Mouse (Mus musculus) adrenal gland, postnatal 36 days (tissue): ENCODE measurements around the gene Eif4g1. TPM values are rescaled to one million over a fixed set of nuclear protein-coding genes. Genes with fewer than 3 reads are reported as not detected.
"Not testable (repeated sequence)": the region's sequence is repeated elsewhere in the genome, so short reads cannot be mapped to it uniquely, and the experiment has no call there.

Experiments used
- DNase-seq, 2 experiments: peaks; one replicate each; pipeline ENCODE4 v3.0.0; 2021; ENCODE audit warnings: mixed read lengths in 1 of 2
- long read RNA-seq, 2 experiments: library from polyadenylated mRNA; stranded (forward); transcript quantifications; one replicate each; pipeline ENCODE4 v2.0.0; 2021; ENCODE audit warnings: borderline sequencing depth in 2 of 2
- total RNA-seq, 2 experiments: library from RNA; stranded (reverse); gene quantifications; 2 replicates each; pipeline ENCODE4 v1.2.3; 2021

Gene Eif4g1
- total RNA-seq, result 100 to 1,000 TPM; 352 to 397 TPM
- long read RNA-seq, experiment 1, partial matches to known transcripts, result 62 of 75 reads
- long read RNA-seq, experiment 1, other reads (novel, unspliced or antisense), result 10 of 75 reads
- long read RNA-seq, experiment 2, partial matches to known transcripts, result 21 of 26 reads
- long read RNA-seq, experiment 2, other reads (novel, unspliced or antisense), result 5 of 26 reads

- DNase-seq, result not testable (repeated sequence)
Observed at GRCm38 (mm10) chr16:20668013-20668412, at the start of gene Eif4g1. Eif4g1 (plus strand) TSS chr16:20668313.

DNA sequence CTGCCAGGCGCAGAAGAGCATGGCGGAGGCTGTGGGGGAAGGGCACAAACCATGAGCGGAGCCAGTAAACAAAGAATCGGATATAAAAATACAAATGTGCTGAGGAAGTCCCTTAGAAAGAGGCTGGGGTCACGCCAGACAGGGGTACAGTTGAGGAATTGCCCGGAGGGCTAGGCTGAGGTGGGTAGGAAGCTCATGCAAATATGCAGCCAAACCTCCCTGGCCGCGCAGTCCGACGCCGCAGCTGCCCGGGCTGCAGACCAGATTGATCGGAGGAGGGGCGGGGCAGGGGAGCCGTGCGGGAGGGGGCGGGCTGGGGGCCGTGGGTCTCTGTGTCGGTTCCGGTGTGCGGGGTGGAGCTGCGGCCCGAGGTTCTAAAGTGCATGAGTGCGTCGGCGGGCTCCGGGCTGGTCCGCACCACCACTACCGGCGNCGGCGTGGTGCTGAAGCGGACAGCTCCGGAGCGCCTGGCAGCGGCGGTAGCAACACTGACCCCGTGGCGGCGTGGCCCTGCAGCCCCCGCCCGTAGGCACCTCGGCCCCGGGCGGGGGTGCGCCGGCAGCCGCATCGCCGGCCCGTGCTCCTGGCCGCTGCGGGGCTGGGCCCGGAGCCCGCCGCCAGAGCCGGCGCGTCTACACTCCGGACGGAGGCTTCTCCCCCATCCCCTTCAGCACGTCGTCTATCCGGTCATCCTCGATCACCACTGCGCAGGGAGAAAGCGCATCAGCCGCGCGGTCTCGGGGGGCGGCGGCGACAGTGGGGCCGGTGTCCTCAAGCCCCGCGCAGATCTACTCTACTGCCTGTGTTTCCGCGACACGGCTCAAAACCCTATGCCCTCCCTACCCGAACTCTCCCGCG, 48.3 kb upstream of the Eif4g1 start:
- peak; percentile 51 to 64 for DNase-seq

- DNase-seq, result no peak
Observed at GRCm38 (mm10) chr16:20620399-20620735, 47.7 kb upstream of the Eif4g1 start.

- DNase-seq, result no peak
Observed at GRCm38 (mm10) chr16:20620751-20621190, 47.3 kb upstream of the Eif4g1 start.

- peak; percentile 88 to 89 for DNase-seq
Observed at GRCm38 (mm10) chr16:20621191-20621990, 46.7 kb upstream of the Eif4g1 start, which contains the start of gene Camk2n2. Camk2n2 (minus strand) TSS chr16:20621287.

DNA sequence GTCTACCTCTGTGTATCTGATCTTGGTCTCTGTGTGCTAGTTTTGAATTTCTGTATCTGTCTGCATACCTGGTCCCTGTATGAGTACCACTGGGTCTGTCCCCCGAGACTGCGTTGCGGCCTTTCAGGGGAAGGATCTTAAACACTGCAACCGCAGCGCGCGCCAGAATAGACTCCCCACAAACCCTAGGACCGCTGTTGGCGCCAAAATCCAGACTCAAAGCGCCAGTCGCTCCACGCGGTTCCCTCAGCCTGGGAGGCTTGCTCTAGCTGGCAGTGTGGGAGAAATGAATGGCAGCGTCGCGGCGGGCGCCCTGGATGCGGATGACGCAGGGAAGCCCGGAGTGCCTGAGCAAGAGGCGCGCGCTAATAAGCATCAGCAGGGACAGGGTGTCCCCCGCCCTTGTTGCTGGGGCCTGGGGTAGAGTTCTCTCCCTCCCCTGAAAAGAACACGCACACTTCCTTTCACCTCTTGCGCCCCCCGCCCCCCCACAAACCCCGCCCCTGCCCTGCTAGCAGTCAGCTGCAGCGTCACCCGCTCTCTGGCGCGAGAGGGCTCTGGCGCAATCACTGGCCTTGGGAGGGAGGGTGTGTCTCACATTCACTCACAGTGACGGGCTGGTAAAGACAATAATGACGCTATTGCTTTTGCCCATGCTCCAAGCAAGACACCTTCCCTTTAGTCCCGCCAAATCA, 46.0 kb upstream of the Eif4g1 start:
- peak; percentile 91 to 94 for DNase-seq

DNA sequence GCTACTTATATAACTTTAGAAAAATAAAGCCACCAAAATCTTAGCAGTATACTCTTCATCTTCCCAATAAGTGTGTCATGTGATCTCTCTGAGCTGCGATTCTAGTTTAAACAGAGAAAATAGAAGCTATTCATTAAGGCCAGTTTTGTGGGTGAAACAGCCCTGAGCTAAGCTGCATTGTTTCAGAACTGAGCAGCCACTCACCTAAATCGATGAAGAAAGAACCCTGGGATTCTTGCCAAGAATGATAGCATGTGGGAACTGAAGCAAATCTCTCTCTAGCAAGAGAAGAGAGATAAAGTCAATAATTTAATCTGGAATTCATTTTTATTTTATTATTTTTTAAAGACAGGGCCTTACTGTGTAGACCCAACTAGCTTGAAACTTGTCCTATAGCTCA, 44.9 kb upstream of the Eif4g1 start:
- no peak for DNase-seq

GRCm38 (mm10) chr16:20628871-20629391, 39.2 kb upstream of the Eif4g1 start:
- DNase-seq, result no peak

DNA sequence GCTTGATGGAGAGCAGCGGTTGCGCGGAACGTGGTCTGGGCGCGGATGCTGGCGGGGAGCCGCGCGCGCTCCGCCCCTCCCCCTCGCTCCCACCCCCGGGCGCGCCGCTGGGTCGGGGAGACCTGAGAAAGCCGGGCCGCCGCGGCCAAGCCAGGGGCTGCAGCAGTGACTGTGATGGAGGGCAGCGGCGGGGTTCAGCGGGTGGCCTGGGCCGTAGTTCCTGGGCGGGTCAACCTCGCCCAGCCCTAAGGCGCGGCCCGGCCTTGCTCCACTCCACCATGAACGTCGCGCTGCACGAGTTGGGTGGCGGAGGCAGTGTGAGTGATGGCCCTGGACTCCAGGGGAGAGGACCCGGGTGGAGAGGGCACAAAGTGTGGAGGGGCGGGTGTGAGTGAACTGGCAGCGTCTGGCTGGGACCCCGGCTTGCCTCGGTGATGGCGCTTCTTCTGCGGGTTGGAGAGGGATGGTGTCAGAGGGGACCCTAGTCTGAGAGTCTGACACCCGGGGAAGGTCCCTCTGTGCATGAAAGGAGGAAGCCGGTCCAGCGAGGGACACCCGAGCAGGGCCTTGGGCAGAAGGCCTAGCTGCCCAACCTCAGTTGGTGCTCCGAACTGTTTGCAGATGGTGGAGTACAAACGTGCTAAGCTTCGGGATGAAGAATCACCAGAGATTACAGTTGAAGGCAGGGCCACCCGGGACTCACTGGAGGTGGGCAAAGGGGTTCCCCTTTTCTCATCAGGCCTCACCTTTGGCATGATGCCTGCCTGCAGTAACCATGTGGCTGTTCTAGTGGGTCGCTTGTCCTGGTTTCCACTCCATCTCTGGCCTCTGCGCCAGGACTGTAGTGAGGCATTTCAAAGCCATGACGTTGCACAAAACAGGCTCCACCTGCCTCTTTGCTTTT, 38.1 kb upstream of the Eif4g1 start, which contains the start of gene Ece2:
Gene Ece2 (plus strand): TSS at position 98 of the 904 bp plus-strand sequence.
- peak; percentile 51 to 61 for DNase-seq

DNA sequence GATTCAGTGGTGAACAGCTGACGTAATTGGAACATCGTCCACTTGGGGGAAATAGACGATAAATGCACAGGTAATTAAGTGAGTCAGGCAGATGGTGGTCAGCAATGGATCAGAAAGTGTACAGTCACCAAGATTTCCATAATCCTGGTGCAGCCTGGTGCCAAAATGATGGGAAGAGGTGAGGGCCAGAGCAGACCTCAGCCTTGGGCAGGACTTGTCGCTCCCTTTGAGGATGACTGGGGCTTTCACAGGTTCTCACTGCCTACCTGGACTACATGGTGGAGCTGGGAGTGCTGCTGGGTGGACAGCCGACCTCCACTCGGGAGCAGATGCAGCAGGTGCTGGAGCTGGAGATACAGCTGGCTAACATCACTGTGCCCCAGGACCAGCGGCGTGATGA, 30.7 kb upstream of the Eif4g1 start:
- DNase-seq, result no peak

- no peak for DNase-seq
Observed at GRCm38 (mm10) chr16:20638367-20638766, 29.7 kb upstream of the Eif4g1 start.

DNA sequence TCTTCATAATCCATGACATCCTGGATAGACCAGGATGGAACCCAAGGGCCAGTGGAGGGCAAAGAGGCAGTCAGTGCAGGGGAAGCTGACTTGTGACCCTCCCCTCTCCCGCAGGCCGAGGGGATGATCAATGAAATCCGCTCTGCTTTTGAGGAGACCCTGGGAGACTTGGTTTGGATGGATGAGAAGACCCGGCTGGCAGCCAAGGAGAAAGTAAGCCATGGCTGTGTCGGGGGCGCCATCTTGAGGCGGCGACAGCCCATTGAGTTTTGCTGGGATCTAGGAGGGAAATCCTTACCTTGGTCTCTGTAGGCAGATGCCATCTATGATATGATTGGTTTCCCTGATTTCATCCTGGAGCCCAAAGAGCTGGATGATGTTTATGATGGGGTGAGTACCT, 26.0 kb upstream of the Eif4g1 start:
- DNase-seq, result peak; percentile 82 to 86

- DNase-seq, result peak; percentile 59 to 61
Observed at GRCm38 (mm10) chr16:20643911-20644310, 24.2 kb upstream of the Eif4g1 start.

DNA sequence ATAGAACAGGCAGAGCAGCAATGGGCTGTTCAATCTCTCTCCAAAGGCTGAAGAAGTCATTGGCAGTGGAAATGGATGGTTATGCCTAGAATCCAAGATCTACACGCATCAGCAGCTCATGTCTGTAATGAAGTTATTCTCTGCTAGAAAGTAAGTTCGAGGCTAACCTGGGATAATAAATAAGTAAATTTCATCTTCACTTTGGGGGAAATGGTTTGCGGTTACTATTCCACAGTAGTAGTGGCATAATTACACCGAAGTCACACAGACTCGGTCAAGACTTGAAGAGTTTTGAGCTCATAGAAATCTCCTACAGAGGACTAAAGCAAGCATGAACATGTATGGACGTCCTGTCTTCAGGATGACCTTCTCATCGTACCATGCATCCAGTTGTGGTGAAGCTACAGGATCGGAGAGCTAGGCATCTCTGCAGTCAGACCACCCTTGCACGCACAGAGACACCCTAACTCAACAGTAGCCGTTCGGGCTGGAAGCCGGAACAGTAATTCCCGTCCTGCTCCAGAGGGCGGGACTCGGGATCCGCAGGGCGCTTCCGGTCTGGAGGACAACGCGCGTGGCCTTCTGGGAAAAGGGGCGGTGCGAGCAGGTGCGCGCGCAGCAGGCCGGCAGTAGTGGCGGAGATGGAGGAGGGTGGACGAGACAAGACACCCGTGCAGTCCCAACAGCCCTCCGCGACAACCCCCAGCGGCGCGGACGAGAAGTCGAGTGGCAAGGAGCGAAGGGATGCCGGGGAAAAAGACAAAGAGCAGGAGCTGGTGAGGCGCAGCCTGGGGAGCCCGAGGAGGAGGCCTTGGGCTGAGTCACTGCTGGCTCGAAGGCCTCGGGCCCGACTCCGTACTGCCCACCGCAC, 16.8 kb upstream of the Eif4g1 start, which contains the start of gene Psmd2:
Gene Psmd2 (plus strand): TSS at position 577 of the 871 bp plus-strand sequence.
- DNase-seq, result peak; percentile 98 to 99

DNA sequence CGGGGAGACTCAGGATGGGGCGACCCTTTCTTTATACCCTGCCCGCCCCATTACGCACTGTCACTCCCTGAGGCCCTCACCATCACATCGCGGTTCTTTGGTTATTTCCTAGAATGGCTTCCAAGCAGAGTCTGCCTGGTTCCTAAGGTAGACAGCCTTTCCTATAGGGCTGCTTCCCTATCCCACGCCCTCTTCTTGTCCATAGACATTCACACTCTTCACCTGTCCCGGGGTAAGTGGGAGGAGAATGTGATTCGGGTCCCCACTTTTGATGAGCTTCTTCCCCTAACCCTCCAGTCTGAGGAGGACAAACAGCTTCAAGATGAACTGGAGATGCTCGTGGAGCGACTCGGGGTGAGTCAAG, 16.2 kb upstream of the Eif4g1 start:
- DNase-seq, result no peak

GRCm38 (mm10) chr16:20653315-20653714, 14.8 kb upstream of the Eif4g1 start:
- no peak for DNase-seq

DNA sequence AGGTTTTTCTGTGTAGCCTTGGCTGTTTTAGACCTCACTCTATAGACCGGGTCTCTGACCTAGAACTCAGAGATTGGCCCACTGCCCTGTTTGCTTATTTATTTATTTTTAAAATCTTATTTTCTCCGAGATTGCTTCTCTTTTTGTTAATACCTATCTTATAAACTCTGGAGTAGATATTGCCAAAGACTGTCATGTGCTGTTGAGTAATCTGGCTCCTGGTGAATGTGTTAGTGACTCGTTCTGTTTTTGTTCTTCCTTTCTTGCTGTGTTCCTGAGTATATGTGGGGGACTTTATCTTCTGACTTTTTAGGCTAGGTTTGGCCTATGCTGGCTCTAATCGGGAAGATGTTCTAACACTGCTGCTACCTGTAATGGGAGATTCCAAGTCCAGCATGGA, 10.5 kb upstream of the Eif4g1 start:
- DNase-seq, result no peak

GRCm38 (mm10) chr16:20670291-20670690, 2.2 kb downstream of the Eif4g1 start:
- no peak for DNase-seq

GRCm38 (mm10) chr16:20671886-20672285, 3.8 kb downstream of the Eif4g1 start:
- DNase-seq, result no peak

DNA sequence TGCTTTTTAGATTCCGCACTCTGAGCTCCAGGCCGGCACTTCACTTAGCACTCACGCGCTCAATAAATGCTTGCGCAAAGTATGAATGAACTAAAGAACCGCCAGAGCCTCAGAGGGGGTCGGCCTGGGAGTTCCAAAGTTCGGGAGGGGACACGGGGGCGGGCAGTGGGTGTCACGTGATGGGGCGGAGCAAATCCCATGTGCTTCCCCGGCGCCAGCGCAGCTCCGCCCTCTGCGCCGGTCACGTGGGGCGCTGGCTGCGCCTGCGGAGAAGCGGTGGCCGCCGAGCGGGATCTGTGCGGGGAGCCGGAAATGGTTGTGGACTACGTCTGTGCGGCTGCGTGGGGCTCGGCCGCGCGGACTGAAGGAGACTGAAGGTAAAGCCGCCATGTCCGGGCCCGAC, 4.4 kb downstream of the Eif4g1 start:
- DNase-seq, result peak; percentile 97 to 98
